Mouse (Mus musculus): ENCODE measurements around the gene Gpx3. TPM values are rescaled to one million over a fixed set of nuclear protein-coding genes. Genes with fewer than 3 reads are reported as not detected.

Gpx3 gene
- polyA plus RNA-seq, 1 experiment from 2014 or later = 22.6 TPM

- H3K36me3 ChIP-seq (ENCODE audit: control insufficient read depth, insufficient read depth, low read length) = peaks cover 11% of the 10 kb centered on the region
- no peaks in the 10 kb centered on the region for H3K4me1 ChIP-seq (ENCODE audit: control insufficient read depth, insufficient read depth, low read length)
- DNase-seq = no peak
- H3K4me3 ChIP-seq (replicated peaks; ENCODE audit: low read depth, low read length) = no peak overlapping the region
- 85% methylated on average over 6 of the region's 6 CpGs for WGBS
- no peaks in the 10 kb centered on the region for H3K27me3 ChIP-seq (ENCODE audit: control insufficient read depth, insufficient read depth, low read length)
- H3K9me3 ChIP-seq (ENCODE audit: control insufficient read depth, low read length) = no peaks in the 10 kb centered on the region
- no peak overlapping the region for H3K4me2 ChIP-seq (ENCODE audit: low read length)
- no peak overlapping the region for H3K27ac ChIP-seq (replicated peaks; ENCODE audit: low read depth, low read length)
- ATAC-seq (ENCODE audit: low FRiP score, low TSS enrichment) = no peak
- no peak overlapping the region for H3K9ac ChIP-seq (replicated peaks; ENCODE audit: low read length)
Measured at GRCm38 (mm10) chr11:54878893-54879292, 23.4 kb upstream of the Gpx3 start.

DNA sequence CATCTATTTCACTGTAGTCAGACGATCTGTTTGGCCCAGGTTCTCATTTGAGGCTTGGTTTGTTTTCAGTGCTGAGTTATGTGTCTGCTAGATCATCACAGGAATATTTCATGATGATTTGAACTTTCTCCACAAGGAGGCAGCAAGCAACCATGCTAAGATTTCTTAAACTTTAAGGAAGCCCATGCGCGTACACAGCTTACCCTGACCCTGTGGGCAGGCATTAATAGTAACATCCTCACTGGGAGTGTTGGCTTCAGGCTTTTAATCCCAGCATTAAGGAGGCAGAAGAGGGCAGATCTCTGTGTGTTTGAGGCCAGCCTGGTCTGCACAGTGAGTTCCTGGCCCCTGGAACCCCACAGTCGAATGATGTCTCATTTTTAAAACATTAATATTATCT lies 22.8 kb upstream of the Gpx3 start:
- WGBS = 40% methylated on average over 4 of the region's 4 CpGs
- no peaks in the 10 kb centered on the region for H3K9me3 ChIP-seq (ENCODE audit: control insufficient read depth, low read length)
- no peak overlapping the region for H3K4me3 ChIP-seq (replicated peaks; ENCODE audit: low read depth, low read length)
- H3K36me3 ChIP-seq (ENCODE audit: control insufficient read depth, insufficient read depth, low read length) = peaks cover 6% of the 10 kb centered on the region; the same call in 1 of the 2 replicates
- H3K4me2 ChIP-seq (ENCODE audit: low read length) = no peak overlapping the region
- H3K9ac ChIP-seq (replicated peaks; ENCODE audit: low read length) = no peak overlapping the region
- H3K27me3 ChIP-seq (ENCODE audit: control insufficient read depth, insufficient read depth, low read length) = no peaks in the 10 kb centered on the region
- no peak overlapping the region for H3K27ac ChIP-seq (replicated peaks; ENCODE audit: low read depth, low read length)
- H3K4me1 ChIP-seq (ENCODE audit: control insufficient read depth, insufficient read depth, low read length) = no peaks in the 10 kb centered on the region
- ATAC-seq (ENCODE audit: low FRiP score, low TSS enrichment) (no peak), DNase-seq (peak; percentile 89)

- ATAC-seq (ENCODE audit: low FRiP score, low TSS enrichment) (no peak), DNase-seq (no peak)
- 86% methylated on average over 10 of the region's 10 CpGs for WGBS
Measured at GRCm38 (mm10) chr11:54879922-54880321, 22.3 kb upstream of the Gpx3 start.

GRCm38 (mm10) chr11:54881051-54881474 lies 21.2 kb upstream of the Gpx3 start:
- H3K4me3 ChIP-seq (replicated peaks; ENCODE audit: low read depth, low read length) = no peak overlapping the region
- H3K27ac ChIP-seq (replicated peaks; ENCODE audit: low read depth, low read length) = no peak overlapping the region
- WGBS = 11% methylated on average over 2 of the region's 2 CpGs
- ATAC-seq (ENCODE audit: low FRiP score, low TSS enrichment) (no peak), DNase-seq (no peak)
- 0 out of 2 replicates have a peak, but pooled peaks cover 1% of the 10 kb centered on the region for H3K36me3 ChIP-seq (ENCODE audit: control insufficient read depth, insufficient read depth, low read length)
- no peaks in the 10 kb centered on the region for H3K4me1 ChIP-seq (ENCODE audit: control insufficient read depth, insufficient read depth, low read length)
- H3K9ac ChIP-seq (replicated peaks; ENCODE audit: low read length) = no peak overlapping the region
- no peaks in the 10 kb centered on the region for H3K27me3 ChIP-seq (ENCODE audit: control insufficient read depth, insufficient read depth, low read length)
- no peaks in the 10 kb centered on the region for H3K9me3 ChIP-seq (ENCODE audit: control insufficient read depth, low read length)
- H3K4me2 ChIP-seq (ENCODE audit: low read length) = no peak overlapping the region

More at GRCm38 (mm10) chr11:54879922-54880321, 22.3 kb upstream of the Gpx3 start:
- no peak overlapping the region for H3K4me2 ChIP-seq (ENCODE audit: low read length)
- H3K4me1 ChIP-seq (ENCODE audit: control insufficient read depth, insufficient read depth, low read length) = no peaks in the 10 kb centered on the region
- H3K9me3 ChIP-seq (ENCODE audit: control insufficient read depth, low read length) = no peaks in the 10 kb centered on the region
- H3K27me3 ChIP-seq (ENCODE audit: control insufficient read depth, insufficient read depth, low read length) = no peaks in the 10 kb centered on the region
- no peak overlapping the region for H3K9ac ChIP-seq (replicated peaks; ENCODE audit: low read length)
- no peak overlapping the region for H3K4me3 ChIP-seq (replicated peaks; ENCODE audit: low read depth, low read length)
- H3K27ac ChIP-seq (replicated peaks; ENCODE audit: low read depth, low read length) = no peak overlapping the region
- 0 out of 2 replicates have a peak, but pooled peaks cover 5% of the 10 kb centered on the region for H3K36me3 ChIP-seq (ENCODE audit: control insufficient read depth, insufficient read depth, low read length)

DNA sequence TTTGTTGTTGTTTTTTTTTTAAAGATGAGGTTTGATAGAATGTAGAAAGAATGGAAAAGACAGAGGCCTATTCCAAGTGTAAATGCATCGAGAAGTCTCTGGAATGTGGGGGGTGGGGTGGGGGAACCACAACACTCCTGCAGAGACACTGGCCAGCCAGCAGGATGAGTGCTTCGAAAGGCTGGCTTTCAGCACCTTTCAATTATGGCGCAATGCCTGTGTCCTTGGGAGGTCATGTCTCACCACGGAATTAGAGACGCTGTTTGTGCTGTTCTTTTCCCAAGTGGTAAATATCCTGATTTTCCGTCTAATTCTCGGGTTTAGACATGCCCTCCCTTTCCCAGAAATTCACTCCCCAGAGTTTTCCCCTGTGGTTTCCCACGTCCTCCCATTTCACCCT lies 19.6 kb upstream of the Gpx3 start:
- Histone ChIP-seq H3K27ac (replicated peaks; ENCODE audit: low read depth, low read length) (no peak overlapping the region), H3K4me2 (ENCODE audit: low read length) (no peak overlapping the region), H3K4me3 (replicated peaks; ENCODE audit: low read depth, low read length) (no peak overlapping the region), H3K4me1 (ENCODE audit: control insufficient read depth, insufficient read depth, low read length) (no peaks in the 10 kb centered on the region), H3K27me3 (ENCODE audit: control insufficient read depth, insufficient read depth, low read length) (no peaks in the 10 kb centered on the region), H3K9ac (replicated peaks; ENCODE audit: low read length) (no peak overlapping the region; the same call in 1 of the 2 replicates), H3K36me3 (ENCODE audit: control insufficient read depth, insufficient read depth, low read length) (no peaks in the 10 kb centered on the region), H3K9me3 (ENCODE audit: control insufficient read depth, low read length) (no peaks in the 10 kb centered on the region)
- WGBS = 41% methylated on average over 8 of the region's 8 CpGs
- ATAC-seq (ENCODE audit: low FRiP score, low TSS enrichment) (no peak), DNase-seq (no peak)

DNA sequence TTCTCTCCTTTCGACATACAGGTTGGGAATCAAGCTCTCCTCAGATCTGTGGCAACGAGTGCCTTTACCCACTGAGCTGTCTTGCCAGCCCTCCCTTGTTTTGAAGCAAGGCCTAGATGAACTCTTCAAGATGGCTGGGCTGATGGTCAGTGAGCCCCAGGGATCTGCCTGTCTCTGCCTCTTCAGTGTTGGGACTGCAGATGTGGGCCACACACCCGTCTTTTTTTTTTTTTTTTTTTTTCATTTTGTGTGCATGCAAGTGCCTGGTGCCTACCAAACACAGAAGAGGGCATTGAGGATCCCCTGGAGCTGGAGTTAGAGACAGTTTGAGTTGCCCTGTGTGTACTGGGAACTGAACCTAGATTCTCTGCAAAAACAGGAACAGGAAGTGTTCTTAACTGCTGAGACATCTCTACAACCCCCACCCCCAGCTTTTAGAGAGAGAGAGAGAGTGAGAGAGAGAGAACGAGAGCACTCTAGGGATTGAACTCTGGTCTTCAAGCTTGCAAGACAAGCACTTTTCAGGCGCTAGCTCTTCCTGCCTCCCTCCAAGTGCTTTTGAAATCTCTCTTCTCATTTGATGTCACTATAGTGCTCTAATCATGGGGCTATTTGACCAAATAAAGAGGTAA lies 17.9 kb upstream of the Gpx3 start:
- 79% methylated on average over 5 of the region's 5 CpGs for WGBS
- no peak for DNase-seq
- H3K4me3 ChIP-seq (replicated peaks; ENCODE audit: low read depth, low read length) = no peak overlapping the region
- no peaks in the 10 kb centered on the region for H3K4me1 ChIP-seq (ENCODE audit: control insufficient read depth, insufficient read depth, low read length)
- H3K27me3 ChIP-seq (ENCODE audit: control insufficient read depth, insufficient read depth, low read length) = no peaks in the 10 kb centered on the region
- H3K27ac ChIP-seq (replicated peaks; ENCODE audit: low read depth, low read length) = no peak overlapping the region
- H3K9me3 ChIP-seq (ENCODE audit: control insufficient read depth, low read length) = no peaks in the 10 kb centered on the region
- H3K9ac ChIP-seq (replicated peaks; ENCODE audit: low read length) = no peak overlapping the region
- no peak overlapping the region for H3K4me2 ChIP-seq (ENCODE audit: low read length)
- no peaks in the 10 kb centered on the region for H3K36me3 ChIP-seq (ENCODE audit: control insufficient read depth, insufficient read depth, low read length)
- ATAC-seq (ENCODE audit: low FRiP score, low TSS enrichment) = no peak

DNA sequence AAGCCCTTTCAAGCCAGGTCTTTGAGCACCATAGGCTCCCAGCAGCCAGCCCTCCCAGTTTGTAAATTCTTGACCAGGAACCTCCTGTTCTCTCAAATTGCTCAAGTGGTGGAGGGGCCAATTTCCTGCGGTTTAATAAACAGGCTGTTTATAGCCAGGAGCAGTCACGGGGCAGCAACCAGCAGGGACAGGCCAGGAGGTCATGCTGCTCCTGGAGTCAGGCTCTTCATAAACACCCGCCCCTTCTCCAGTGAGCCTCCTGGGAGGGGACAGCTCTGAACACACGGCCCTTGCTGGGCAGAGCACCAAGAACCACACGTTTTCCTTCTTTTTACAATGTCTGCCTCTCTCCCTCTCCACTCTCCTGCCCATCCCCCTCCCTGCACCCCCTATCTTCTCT lies 17.3 kb upstream of the Gpx3 start:
- Histone ChIP-seq H3K27ac (replicated peaks; ENCODE audit: low read depth, low read length) (no peak overlapping the region), H3K36me3 (ENCODE audit: control insufficient read depth, insufficient read depth, low read length) (no peaks in the 10 kb centered on the region), H3K27me3 (ENCODE audit: control insufficient read depth, insufficient read depth, low read length) (no peaks in the 10 kb centered on the region), H3K4me2 (ENCODE audit: low read length) (no peak overlapping the region), H3K4me1 (ENCODE audit: control insufficient read depth, insufficient read depth, low read length) (no peaks in the 10 kb centered on the region), H3K9me3 (ENCODE audit: control insufficient read depth, low read length) (no peaks in the 10 kb centered on the region), H3K9ac (replicated peaks; ENCODE audit: low read length) (no peak overlapping the region), H3K4me3 (replicated peaks; ENCODE audit: low read depth, low read length) (no peak overlapping the region)
- ATAC-seq (ENCODE audit: low FRiP score, low TSS enrichment) (no peak), DNase-seq (no peak)
- 39% methylated on average over 5 of the region's 5 CpGs for WGBS

DNA sequence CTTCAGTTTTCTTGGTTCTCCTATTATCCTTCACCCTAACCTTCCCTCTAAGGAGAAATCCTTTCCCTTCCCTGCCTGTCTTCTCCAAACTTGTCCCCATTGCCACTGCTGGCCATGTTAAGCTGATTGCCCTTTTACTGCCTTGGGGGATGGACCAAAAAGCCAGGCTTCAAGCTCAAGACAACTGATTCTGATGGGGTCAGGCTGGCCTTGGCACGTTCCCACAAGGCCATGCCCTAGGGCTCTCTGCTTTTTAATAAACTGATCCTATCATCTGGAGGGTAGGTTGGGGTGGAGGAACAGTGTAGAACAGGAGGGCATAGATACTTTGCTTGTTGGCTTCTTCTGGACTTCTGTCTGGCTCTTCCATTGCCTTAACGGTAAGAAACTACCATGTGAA lies 16.8 kb upstream of the Gpx3 start:
- no peak for ATAC-seq (ENCODE audit: low FRiP score, low TSS enrichment)
- 87% methylated on average over 2 of the region's 2 CpGs for WGBS

GRCm38 (mm10) chr11:54887927-54888326 lies 14.3 kb upstream of the Gpx3 start:
- Histone ChIP-seq H3K27ac (replicated peaks; ENCODE audit: low read depth, low read length) (no peak overlapping the region), H3K4me2 (ENCODE audit: low read length) (no peak overlapping the region), H3K9ac (replicated peaks; ENCODE audit: low read length) (no peak overlapping the region), H3K4me1 (ENCODE audit: control insufficient read depth, insufficient read depth, low read length) (no peaks in the 10 kb centered on the region), H3K36me3 (ENCODE audit: control insufficient read depth, insufficient read depth, low read length) (no peaks in the 10 kb centered on the region), H3K27me3 (ENCODE audit: control insufficient read depth, insufficient read depth, low read length) (no peaks in the 10 kb centered on the region), H3K4me3 (replicated peaks; ENCODE audit: low read depth, low read length) (no peak overlapping the region), H3K9me3 (ENCODE audit: control insufficient read depth, low read length) (no peaks in the 10 kb centered on the region)
- ATAC-seq (ENCODE audit: low FRiP score, low TSS enrichment) (no peak), DNase-seq (no peak)
- WGBS = 88% methylated on average over 6 of the region's 6 CpGs

More for the DNA sequence above, 16.8 kb upstream of the Gpx3 start:
- Histone ChIP-seq H3K4me3 (replicated peaks; ENCODE audit: low read depth, low read length) (no peak overlapping the region), H3K9me3 (ENCODE audit: control insufficient read depth, low read length) (no peaks in the 10 kb centered on the region), H3K4me1 (ENCODE audit: control insufficient read depth, insufficient read depth, low read length) (no peaks in the 10 kb centered on the region), H3K36me3 (ENCODE audit: control insufficient read depth, insufficient read depth, low read length) (no peaks in the 10 kb centered on the region), H3K4me2 (ENCODE audit: low read length) (no peak overlapping the region), H3K9ac (replicated peaks; ENCODE audit: low read length) (no peak overlapping the region), H3K27ac (replicated peaks; ENCODE audit: low read depth, low read length) (no peak overlapping the region), H3K27me3 (ENCODE audit: control insufficient read depth, insufficient read depth, low read length) (no peaks in the 10 kb centered on the region)
- no peak for DNase-seq

All from midbrain, embryonic 14.5 days (tissue).